Mouse (Mus musculus) heart, embryonic 11.5 days (tissue): Measurements from ENCODE around the gene Psma5. TPM values are rescaled to one million over a fixed set of nuclear protein-coding genes. Genes with fewer than 3 reads are reported as not detected.

Experiments used
- ATAC-seq: fragments of 200-750 bp; cut with Nextera tagmentation; replicated peaks from 2 replicates; pipeline ENCODE4 v1.8.0; 2017; ENCODE audit warnings: moderate library complexity; ENCODE audit not compliant: insufficient number of reproducible peaks, low FRiP score, low TSS enrichment
- H3K27ac ChIP-seq: fragments of 300-500 bp; sonication (generic); 2 replicates; pipeline ENCODE4 v1.5.1; 2014; ENCODE audit warnings: mild to moderate bottlenecking, low read depth, low read length
- H3K27me3 ChIP-seq: fragments of 300-500 bp; sonication (generic); 2 replicates; pipeline ENCODE4 v1.6.1; 2014; ENCODE audit warnings: mild to moderate bottlenecking, low read length, mixed read lengths; ENCODE audit not compliant: control insufficient read depth, insufficient read depth
- H3K36me3 ChIP-seq: fragments of 300-500 bp; sonication (generic); 2 replicates; pipeline ENCODE4 v1.6.1; 2014; ENCODE audit warnings: mild to moderate bottlenecking, low read length, moderate library complexity, mixed read lengths; ENCODE audit not compliant: control insufficient read depth, insufficient read depth
- H3K4me1 ChIP-seq: fragments of 300-500 bp; sonication (generic); 2 replicates; pipeline ENCODE4 v1.6.1; 2014; ENCODE audit warnings: low read length; ENCODE audit not compliant: control insufficient read depth, insufficient read depth
- H3K4me2 ChIP-seq: fragments of 300-500 bp; sonication (generic); 2 replicates; pipeline ENCODE4 v1.6.1; 2014; ENCODE audit warnings: mild to moderate bottlenecking, moderate library complexity
- H3K4me3 ChIP-seq: fragments of 300-500 bp; sonication (generic); 2 replicates; pipeline ENCODE4 v1.5.1; 2014; ENCODE audit warnings: low read depth, low read length
- H3K9ac ChIP-seq: fragments of 300-500 bp; sonication (generic); 2 replicates; pipeline ENCODE4 v1.6.1; 2014; ENCODE audit warnings: mild to moderate bottlenecking, low read depth, low read length, moderate library complexity
- H3K9me3 ChIP-seq: fragments of 300-500 bp; sonication (generic); replicated peaks from 2 replicates; pipeline ENCODE4 v1.6.1; 2016; ENCODE audit warnings: low read length; ENCODE audit not compliant: control insufficient read depth
- WGBS: fragments of 180-500 bp; shearing (Covaris S2); extraction: QIAGEN DNeasy Blood & Tissue Kit; methylation state at CpG from one replicate; pipeline ENCODE4 v1.1.7; 2014; ENCODE audit not compliant: insufficient replicate concordance; 5-methylcytosine and 5-hydroxymethylcytosine counted together
- polyA plus RNA-seq: library from polyadenylated mRNA; unstranded; fragments of >200 nt; fragmentation: Nextera tagmentation; extraction: Ambion mirVana; gene quantifications from 2 replicates; pipeline ENCODE4 v1.2.1, GENCODE M21; 2014

The Psma5 gene
- 242 TPM in 2 replicates for polyA plus RNA-seq

DNA sequence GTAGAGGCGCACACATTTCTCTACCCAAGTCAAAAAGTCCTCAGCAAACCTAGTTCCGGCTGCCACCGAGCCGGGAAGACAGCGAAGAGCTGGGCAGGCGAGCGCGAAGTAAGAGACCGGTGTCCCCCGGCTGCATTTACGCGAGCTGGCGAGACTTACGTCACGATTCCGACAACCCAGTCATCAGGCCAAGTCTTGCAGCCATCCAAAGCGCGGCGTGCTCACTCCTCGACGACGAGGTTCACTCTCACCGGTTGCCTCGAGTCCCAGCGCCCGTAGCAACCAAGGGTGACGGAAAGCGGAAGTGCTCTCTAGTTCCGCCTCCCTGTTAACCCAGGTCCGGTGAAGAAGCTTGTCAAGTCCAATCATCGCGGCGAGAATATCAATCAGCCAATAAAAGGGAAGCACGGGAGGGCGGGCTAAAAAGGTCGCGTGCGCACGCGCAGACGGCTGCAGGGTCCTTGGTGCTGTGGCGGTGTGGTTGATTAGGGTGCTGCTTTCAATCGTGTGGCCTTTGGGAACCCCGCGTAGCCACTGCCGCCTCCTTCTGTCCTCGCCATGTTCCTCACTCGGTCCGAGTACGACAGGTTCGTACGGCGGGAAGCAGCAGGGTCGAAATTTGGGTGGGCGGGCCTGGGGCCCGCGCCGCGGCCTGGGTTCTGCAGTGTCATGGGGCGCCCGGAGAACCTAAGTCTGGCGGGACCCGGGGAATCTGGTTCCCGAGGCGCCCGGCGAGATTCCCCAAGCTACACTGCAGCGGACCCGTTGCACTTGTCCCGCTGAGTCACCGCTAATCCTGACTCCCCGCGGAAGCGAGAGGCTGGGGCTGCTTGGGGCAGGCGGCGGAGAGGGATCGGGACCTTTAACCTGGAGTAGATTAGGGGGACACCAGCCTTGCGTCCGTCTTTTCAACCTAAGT, at the start of gene Psma5:
Psma5 (plus strand) TSS at position 208 of the 919 bp plus-strand sequence.
- WGBS, result under 1% methylated on average over 79 of the region's 79 CpGs
- Histone ChIP-seq H3K4me1 (peaks cover 13% of the 10 kb centered on the region), H3K4me3 (peak within 1 kb of the TSS; percentile 80), H3K27ac (peak within 1 kb of the TSS; percentile 55), H3K9ac (peak within 1 kb of the TSS; percentile 78), H3K9me3 (no peaks in the 10 kb centered on the region), H3K36me3 (0 out of 2 replicates have a peak, but pooled peaks cover under 1% of the 10 kb centered on the region), H3K4me2 (peak within 1 kb of the TSS; percentile 80), H3K27me3 (no peaks in the 10 kb centered on the region)
- ATAC-seq, result peak; percentile 98

DNA sequence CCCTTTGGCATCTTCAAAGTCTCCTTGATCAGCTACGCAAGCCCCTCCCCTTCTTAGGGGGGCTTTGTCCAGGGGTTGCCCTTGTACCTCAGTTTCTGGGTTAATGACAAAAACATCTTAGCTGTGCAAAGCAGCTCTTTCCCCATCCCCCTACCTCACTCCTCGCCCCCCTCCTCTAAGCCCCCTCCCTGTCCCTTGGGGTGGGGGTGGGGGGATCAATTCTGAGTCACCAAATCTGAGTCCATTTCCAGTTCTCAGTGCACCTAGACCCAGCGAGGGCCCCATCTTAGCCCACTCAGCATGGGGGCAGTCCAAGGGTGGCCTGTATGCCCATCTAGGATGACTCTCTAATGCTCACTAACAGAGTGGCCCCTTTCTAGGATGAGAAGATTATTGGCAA, 47.7 kb upstream of the Psma5 start:
- Histone ChIP-seq H3K36me3 (peaks cover 10% of the 10 kb centered on the region), H3K9ac (peak overlapping the region; percentile 95), H3K9me3 (no peaks in the 10 kb centered on the region), H3K27ac (no peak overlapping the region), H3K4me3 (peak overlapping the region; percentile 72), H3K4me2 (peak overlapping the region; percentile 85), H3K4me1 (peaks cover 10% of the 10 kb centered on the region; the same call in 1 of the 2 replicates), H3K27me3 (no peaks in the 10 kb centered on the region)
- no peak for ATAC-seq
- WGBS, result 80% methylated on average over 3 of the region's 3 CpGs

DNA sequence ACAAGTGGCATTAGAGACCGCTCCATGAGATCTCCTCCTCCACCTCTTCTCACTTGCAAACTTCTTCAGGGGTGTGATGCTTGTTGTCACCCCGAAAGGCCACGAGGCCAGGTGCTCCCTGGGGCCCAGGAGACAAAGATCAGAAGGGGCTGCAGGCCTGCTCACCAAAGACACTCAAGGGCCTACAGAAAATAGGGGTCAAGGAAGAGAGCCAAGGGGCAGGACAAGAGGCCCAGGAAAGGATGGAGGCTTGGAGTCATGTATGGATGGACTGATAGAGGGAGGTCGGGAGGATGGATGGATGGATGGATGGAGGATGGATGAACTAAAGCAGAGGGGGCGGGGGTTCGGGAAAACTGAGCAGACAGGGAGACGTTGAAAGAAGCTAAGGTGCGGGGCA, 47.2 kb upstream of the Psma5 start:
- peak overlapping the region; percentile 95 for H3K9ac ChIP-seq
- H3K36me3 ChIP-seq, result peaks cover 10% of the 10 kb centered on the region
- H3K9me3 ChIP-seq, result no peaks in the 10 kb centered on the region
- H3K27ac ChIP-seq, result no peak overlapping the region
- ATAC-seq, result no peak
- peak overlapping the region; percentile 72 for H3K4me3 ChIP-seq
- H3K4me2 ChIP-seq, result peak overlapping the region; percentile 85
- 11% methylated on average over 8 of the region's 8 CpGs for WGBS
- H3K4me1 ChIP-seq, result peaks cover 10% of the 10 kb centered on the region; the same call in 1 of the 2 replicates
- no peaks in the 10 kb centered on the region for H3K27me3 ChIP-seq

DNA sequence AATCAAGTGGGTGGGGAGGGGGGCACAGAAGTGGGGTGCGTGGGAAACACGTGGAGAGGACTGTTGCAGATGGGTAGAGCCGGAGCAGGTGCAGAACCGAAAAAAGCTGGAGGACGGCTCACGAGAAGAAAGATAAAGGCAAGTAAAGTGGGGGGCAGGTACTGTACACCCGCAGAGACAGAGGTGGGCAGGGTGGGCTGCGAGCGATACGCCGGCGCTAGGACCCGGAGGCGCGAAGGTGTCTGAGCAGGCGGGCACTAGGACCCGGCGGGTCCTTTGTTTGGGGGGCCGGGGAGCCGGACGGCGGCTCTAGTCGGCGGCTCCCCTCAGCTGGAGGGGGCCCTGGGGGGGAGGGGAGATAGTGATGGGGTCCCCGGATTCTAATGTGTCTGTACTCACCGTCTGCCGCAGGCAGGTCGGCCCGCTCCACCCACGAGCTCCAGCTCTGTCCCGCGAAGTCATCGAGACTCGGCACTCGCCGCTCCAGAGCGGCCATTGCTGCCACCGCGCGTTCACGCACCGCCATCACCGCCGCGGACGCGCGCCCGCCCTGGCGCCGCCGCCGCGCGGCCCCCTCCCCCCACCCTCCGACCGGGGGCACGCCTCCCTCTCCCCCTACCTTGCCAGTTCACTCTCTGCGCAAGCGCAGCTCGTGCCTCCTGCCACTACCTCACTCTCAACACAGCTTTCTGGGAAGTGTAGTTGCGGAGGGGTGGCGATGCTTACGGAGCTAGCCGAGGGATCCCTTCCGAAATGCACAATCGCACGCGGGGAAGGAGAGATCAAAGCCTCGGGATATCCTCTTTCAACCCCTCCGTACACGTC, 46.6 kb upstream of the Psma5 start:
- ATAC-seq, result peak; percentile 94
- Histone ChIP-seq H3K36me3 (peaks cover 10% of the 10 kb centered on the region), H3K9ac (peak overlapping the region; percentile 95), H3K27me3 (no peaks in the 10 kb centered on the region), H3K4me3 (peak overlapping the region; percentile 72), H3K27ac (peak overlapping the region; percentile 86), H3K4me1 (peaks cover 10% of the 10 kb centered on the region; the same call in 1 of the 2 replicates), H3K9me3 (no peaks in the 10 kb centered on the region), H3K4me2 (peak overlapping the region; percentile 85)
- under 1% methylated on average over 59 of the region's 72 CpGs for WGBS

DNA sequence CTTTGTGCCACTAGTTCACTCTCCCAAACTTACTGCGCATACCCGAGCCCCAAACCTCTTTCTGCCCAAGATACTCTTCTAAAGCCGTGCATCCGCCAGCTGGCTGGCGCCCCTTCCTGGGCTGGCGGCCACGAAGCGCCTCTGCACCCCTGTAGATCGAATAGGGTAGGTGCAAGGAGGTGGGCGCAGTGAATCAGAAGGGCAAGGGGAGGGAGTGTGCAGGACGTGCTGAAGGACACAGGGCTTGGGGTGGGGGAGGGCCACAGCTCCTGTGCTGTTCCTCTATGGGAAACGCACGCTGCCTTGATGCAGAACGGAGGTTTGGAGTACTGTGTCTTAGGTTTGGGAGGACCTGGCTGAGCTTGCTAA, 46.0 kb upstream of the Psma5 start, which contains the start of gene Atxn7l2:
Atxn7l2 (minus strand) TSS at position 164 of the 369 bp plus-strand sequence.
- under 1% methylated on average over 14 of the region's 14 CpGs for WGBS
- Histone ChIP-seq H3K9ac (peak within 1 kb of the TSS; percentile 95), H3K4me3 (peak within 1 kb of the TSS; percentile 72), H3K4me1 (peaks cover 10% of the 10 kb centered on the region; the same call in 1 of the 2 replicates), H3K4me2 (peak within 1 kb of the TSS; percentile 85), H3K9me3 (no peaks in the 10 kb centered on the region), H3K27ac (peak within 1 kb of the TSS; percentile 86), H3K36me3 (peaks cover 10% of the 10 kb centered on the region), H3K27me3 (no peaks in the 10 kb centered on the region)
- peak; percentile 71 for ATAC-seq

DNA sequence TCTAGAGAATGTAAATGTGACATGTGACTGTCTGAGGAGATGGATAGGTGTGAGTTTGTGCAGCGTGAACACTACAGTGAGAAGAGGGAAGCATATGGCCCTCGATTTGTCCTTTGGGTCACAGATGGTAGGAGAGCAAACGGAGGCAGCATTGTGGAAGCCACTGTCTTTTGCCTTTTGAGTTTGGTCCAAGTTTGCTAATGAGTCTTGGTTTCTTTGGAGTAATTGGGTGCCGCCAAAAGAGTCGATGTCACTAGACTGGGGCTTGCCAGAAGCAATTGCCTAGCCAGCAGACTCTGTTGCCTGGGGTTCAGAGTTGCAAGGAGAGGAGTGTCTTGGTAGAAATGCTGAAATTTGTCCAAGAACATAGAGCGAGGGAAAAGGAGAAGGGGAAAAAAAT, 44.9 kb upstream of the Psma5 start:
- Histone ChIP-seq H3K4me3 (no peak overlapping the region), H3K9ac (no peak overlapping the region), H3K4me2 (no peak overlapping the region), H3K36me3 (peaks cover 6% of the 10 kb centered on the region; the same call in 1 of the 2 replicates), H3K9me3 (no peaks in the 10 kb centered on the region), H3K27ac (no peak overlapping the region), H3K4me1 (peaks cover 10% of the 10 kb centered on the region; the same call in 1 of the 2 replicates), H3K27me3 (no peaks in the 10 kb centered on the region)
- ATAC-seq, result no peak
- WGBS, result 90% methylated on average over 6 of the region's 6 CpGs

DNA sequence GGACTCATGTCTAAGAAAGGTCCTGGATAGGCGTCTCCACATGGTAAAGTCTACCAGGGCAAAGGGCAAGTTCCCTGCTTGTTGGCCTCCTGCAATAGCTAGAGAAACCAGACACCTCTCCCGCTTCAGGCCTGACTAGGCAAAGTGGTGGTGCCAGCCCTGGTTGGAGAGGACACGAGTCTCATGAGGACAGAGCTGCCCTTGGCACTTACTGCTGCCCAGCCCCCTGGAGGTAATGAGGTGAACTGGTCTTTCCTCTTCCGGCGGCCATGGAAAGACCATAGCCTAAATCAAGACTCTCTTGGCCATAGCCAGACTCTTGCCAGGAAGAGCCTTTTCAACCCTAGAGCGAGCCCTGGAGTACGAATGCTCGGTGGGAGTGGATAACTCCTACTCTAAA, 44.3 kb upstream of the Psma5 start:
- no peak for ATAC-seq
- WGBS, result 75% methylated on average over 8 of the region's 8 CpGs
- H3K27ac ChIP-seq, result no peak overlapping the region
- no peak overlapping the region for H3K4me2 ChIP-seq
- H3K4me1 ChIP-seq, result peaks cover 10% of the 10 kb centered on the region; the same call in 1 of the 2 replicates
- no peak overlapping the region for H3K9ac ChIP-seq
- H3K4me3 ChIP-seq, result no peak overlapping the region
- no peaks in the 10 kb centered on the region for H3K9me3 ChIP-seq
- peaks cover 2% of the 10 kb centered on the region; the same call in 1 of the 2 replicates for H3K36me3 ChIP-seq
- H3K27me3 ChIP-seq, result no peaks in the 10 kb centered on the region

DNA sequence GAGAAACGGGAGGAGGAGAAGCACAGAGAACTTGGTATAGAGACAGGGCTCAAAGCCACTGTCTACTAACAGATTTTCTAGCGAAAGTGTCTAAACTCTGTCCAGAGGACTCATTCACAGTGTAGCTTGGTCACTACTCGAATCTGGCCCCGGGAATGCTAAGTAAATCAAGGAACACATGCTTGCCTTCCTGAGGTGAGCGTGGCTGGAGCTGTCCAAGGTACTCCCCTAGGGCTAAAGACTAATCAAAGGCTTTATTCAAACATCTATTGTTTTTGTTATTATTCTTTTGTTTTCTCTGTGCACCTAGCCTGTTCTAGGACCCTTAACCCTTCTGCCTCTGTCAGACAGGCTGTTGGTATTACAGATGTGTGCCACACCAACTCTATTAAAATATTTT, 42.0 kb upstream of the Psma5 start:
- Histone ChIP-seq H3K36me3 (no peaks in the 10 kb centered on the region), H3K4me3 (no peak overlapping the region), H3K4me2 (no peak overlapping the region), H3K27me3 (peaks cover 4% of the 10 kb centered on the region; the same call in 1 of the 2 replicates), H3K27ac (no peak overlapping the region), H3K4me1 (no peaks in the 10 kb centered on the region; the same call in 1 of the 2 replicates), H3K9ac (no peak overlapping the region), H3K9me3 (no peaks in the 10 kb centered on the region)
- 14% methylated on average over 5 of the region's 5 CpGs for WGBS
- no peak for ATAC-seq
